Mouse (Mus musculus) gastrocnemius, postnatal 25 days (tissue): ENCODE data around the gene Spint2. TPM values are rescaled to one million over a fixed set of nuclear protein-coding genes. Genes with fewer than 3 reads are reported as not detected.

Experiments used
- total RNA-seq, 2 experiments: library from RNA; stranded (reverse); gene quantifications; 1 replicate in 1 of 2; 2 replicates in 1 of 2; pipeline ENCODE4 v1.2.3; 2021

Gene Spint2
- total RNA-seq, 2 experiments from 2014 or later = 3.4 to 5.2 TPM

Other genes with a start within 250 kb of the Spint2 start
- 1,000 to 10,000 TPM; 1,331 to 1,686 TPM for gene Ryr1, start 156.7 kb downstream of the Spint2 start, total RNA-seq
- under 1 TPM; 0.69 to 0.72 TPM for gene Rasgrp4, start 147.1 kb downstream of the Spint2 start, total RNA-seq
- gene Fam98c, start 125.7 kb downstream of the Spint2 start, total RNA-seq = 10 to 100 TPM; 11.0 to 12.9 TPM
- gene Ggn, start 111.7 kb downstream of the Spint2 start, total RNA-seq = under 1 TPM; 0.15 to 0.32 TPM
- gene Spred3, start 111.5 kb downstream of the Spint2 start, total RNA-seq = under 1 TPM; 0.77 to 0.86 TPM
- 100 to 1,000 TPM; 156 to 200 TPM for gene Psmd8, start 101.2 kb downstream of the Spint2 start, total RNA-seq
- gene Catsperg1, start 67.9 kb downstream of the Spint2 start, total RNA-seq = under 1 TPM in 1 of 2 experiments, not detected in 1; 0.29 TPM
- 1 to 10 TPM; 1.2 to 1.5 TPM for gene Kcnk6, start 49.4 kb downstream of the Spint2 start, total RNA-seq
- 10 to 100 TPM; 44.8 to 47.6 TPM for gene Yif1b, start 43.6 kb downstream of the Spint2 start, total RNA-seq
- 1 to 10 TPM in 1 of 2 experiments, under 1 TPM in 1; 0.31 to 1.4 TPM for gene 2200002D01Rik, start 33.4 kb downstream of the Spint2 start, total RNA-seq
- 1 to 10 TPM; 5.2 to 6.5 TPM for gene Ppp1r14a, start 7.4 kb upstream of the Spint2 start, total RNA-seq
- gene Dpf1, start 22.0 kb upstream of the Spint2 start, total RNA-seq = 1 to 10 TPM; 1.9 to 2.0 TPM
- gene Sipa1l3, start 236.7 kb upstream of the Spint2 start, total RNA-seq = 1 to 10 TPM; 7.3 to 8.1 TPM